Mouse (Mus musculus): ENCODE data around the gene Cblc. TPM values are rescaled to one million over a fixed set of nuclear protein-coding genes. Genes with fewer than 3 reads are reported as not detected.
A peak's percentile ranks its signal among the peaks of the same experiment; 100 is the strongest.

Gene Cblc
- total and polyA plus RNA-seq, 2 experiments from 2014 or later: 0.38 to 0.67 TPM

DNA sequence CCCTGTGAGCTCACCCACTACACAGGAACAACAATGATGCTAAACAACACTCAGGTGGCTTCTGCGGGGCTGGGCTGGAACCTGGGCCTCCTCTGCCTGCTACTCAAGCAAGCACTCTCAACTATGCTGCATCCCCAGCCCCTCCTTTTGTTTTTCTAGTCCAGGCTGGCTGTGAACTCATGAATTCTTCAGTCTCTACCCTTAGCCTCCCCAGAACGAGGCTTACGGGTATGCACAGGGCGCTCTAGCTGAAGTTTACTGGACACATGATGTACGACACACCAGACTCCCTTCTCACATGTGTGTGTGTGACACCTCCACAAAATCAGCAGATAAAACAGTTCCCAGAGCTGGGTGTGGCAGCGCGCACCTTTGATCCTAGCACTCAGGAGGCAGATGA is 22.3 kb upstream of the Cblc start:
- WGBS: 85% methylated on average over 7 of the region's 7 CpGs
- Histone ChIP-seq H3K27ac (ENCODE audit: low read depth, low read length) (no peak overlapping the region), H3K9me3 (ENCODE audit: low read length) (no peaks in the 10 kb centered on the region), H3K36me3 (ENCODE audit: insufficient read depth) (no peaks in the 10 kb centered on the region), H3K4me2 (ENCODE audit: low read depth) (no peak overlapping the region), H3K4me3 (ENCODE audit: low read depth, low read length) (no peak overlapping the region), H3K4me1 (ENCODE audit: insufficient read depth) (no peaks in the 10 kb centered on the region), H3K9ac (no peak overlapping the region), H3K27me3 (ENCODE audit: insufficient read depth, low read length) (peaks cover 29% of the 10 kb centered on the region)
- DNase-seq (no peak), ATAC-seq (no peak)
- TF ChIP-seq CTCF (IDR thresholded peaks at IDR 0.05; ENCODE audit: low read depth): no peak

DNA sequence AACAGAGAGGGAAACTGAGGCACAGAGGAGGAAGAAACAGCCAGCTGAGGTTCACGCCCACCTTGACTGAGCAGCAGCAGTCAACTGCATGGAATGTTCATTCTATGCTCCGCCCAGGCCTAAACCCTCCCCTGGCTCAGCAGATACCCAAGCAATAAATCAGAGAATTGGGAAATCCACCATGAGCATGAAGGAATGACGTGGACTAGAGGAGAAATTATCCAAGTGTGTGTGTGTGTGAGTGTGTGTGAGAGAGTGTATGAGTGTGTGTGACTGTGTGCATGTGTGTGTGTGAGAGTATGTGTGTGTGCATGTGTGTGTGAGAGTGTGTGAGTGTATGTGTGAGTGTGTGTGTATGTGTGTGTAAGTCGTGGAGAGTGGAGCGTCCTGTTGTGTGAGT is 21.8 kb upstream of the Cblc start:
- no peaks in the 10 kb centered on the region for H3K36me3 ChIP-seq (ENCODE audit: insufficient read depth)
- no peak for TF ChIP-seq CTCF (IDR thresholded peaks at IDR 0.05; ENCODE audit: low read depth)
- 85% methylated on average over 5 of the region's 5 CpGs for WGBS
- DNase-seq (no peak), ATAC-seq (no peak)
- H3K9ac ChIP-seq: no peak overlapping the region
- H3K4me3 ChIP-seq (ENCODE audit: low read depth, low read length): no peak overlapping the region
- H3K4me1 ChIP-seq (ENCODE audit: insufficient read depth): no peaks in the 10 kb centered on the region
- H3K9me3 ChIP-seq (ENCODE audit: low read length): no peaks in the 10 kb centered on the region
- H3K4me2 ChIP-seq (ENCODE audit: low read depth): no peak overlapping the region
- peaks cover 27% of the 10 kb centered on the region for H3K27me3 ChIP-seq (ENCODE audit: insufficient read depth, low read length)
- H3K27ac ChIP-seq (ENCODE audit: low read depth, low read length): no peak overlapping the region

GRCm38 (mm10) chr7:19817382-19818105 is 20.9 kb upstream of the Cblc start:
- TF ChIP-seq CTCF (IDR thresholded peaks at IDR 0.05; ENCODE audit: low read depth): no peak
- Histone ChIP-seq H3K9me3 (ENCODE audit: low read length) (no peaks in the 10 kb centered on the region), H3K27me3 (ENCODE audit: insufficient read depth, low read length) (peaks cover 19% of the 10 kb centered on the region), H3K9ac (0 out of 2 replicates have a peak overlapping the region, but pooled peaks have one; percentile 15), H3K4me3 (ENCODE audit: low read depth, low read length) (no peak overlapping the region), H3K4me1 (ENCODE audit: insufficient read depth) (no peaks in the 10 kb centered on the region), H3K4me2 (ENCODE audit: low read depth) (peak overlapping the region; percentile 73; the same call in 1 of the 2 replicates), H3K36me3 (ENCODE audit: insufficient read depth) (no peaks in the 10 kb centered on the region), H3K27ac (ENCODE audit: low read depth, low read length) (no peak overlapping the region)
- no peak for ATAC-seq
- WGBS: 11% methylated on average over 15 of the region's 15 CpGs
- DNase-seq: no peak

GRCm38 (mm10) chr7:19816224-19816771 is 19.7 kb upstream of the Cblc start:
- H3K9ac ChIP-seq: peak overlapping the region; percentile 44
- H3K4me1 ChIP-seq (ENCODE audit: insufficient read depth): no peaks in the 10 kb centered on the region
- H3K4me2 ChIP-seq (ENCODE audit: low read depth): peak overlapping the region; percentile 73
- ATAC-seq: peak; percentile 72
- no peak for TF ChIP-seq CTCF (IDR thresholded peaks at IDR 0.05; ENCODE audit: low read depth)
- H3K9me3 ChIP-seq (ENCODE audit: low read length): no peaks in the 10 kb centered on the region
- H3K4me3 ChIP-seq (ENCODE audit: low read depth, low read length): peak overlapping the region; percentile 46
- H3K27ac ChIP-seq (ENCODE audit: low read depth, low read length): no peak overlapping the region
- DNase-seq: no peak
- H3K27me3 ChIP-seq (ENCODE audit: insufficient read depth, low read length): peaks cover 18% of the 10 kb centered on the region
- under 1% methylated on average over 28 of the region's 28 CpGs for WGBS
- H3K36me3 ChIP-seq (ENCODE audit: insufficient read depth): no peaks in the 10 kb centered on the region

- H3K36me3 ChIP-seq (ENCODE audit: insufficient read depth): no peaks in the 10 kb centered on the region
- peak overlapping the region; percentile 46 for H3K4me3 ChIP-seq (ENCODE audit: low read depth, low read length)
- peak; percentile 58 for DNase-seq
These were observed 19.0 kb upstream of the Cblc start for GRCm38 (mm10) chr7:19815296-19816223.

DNA sequence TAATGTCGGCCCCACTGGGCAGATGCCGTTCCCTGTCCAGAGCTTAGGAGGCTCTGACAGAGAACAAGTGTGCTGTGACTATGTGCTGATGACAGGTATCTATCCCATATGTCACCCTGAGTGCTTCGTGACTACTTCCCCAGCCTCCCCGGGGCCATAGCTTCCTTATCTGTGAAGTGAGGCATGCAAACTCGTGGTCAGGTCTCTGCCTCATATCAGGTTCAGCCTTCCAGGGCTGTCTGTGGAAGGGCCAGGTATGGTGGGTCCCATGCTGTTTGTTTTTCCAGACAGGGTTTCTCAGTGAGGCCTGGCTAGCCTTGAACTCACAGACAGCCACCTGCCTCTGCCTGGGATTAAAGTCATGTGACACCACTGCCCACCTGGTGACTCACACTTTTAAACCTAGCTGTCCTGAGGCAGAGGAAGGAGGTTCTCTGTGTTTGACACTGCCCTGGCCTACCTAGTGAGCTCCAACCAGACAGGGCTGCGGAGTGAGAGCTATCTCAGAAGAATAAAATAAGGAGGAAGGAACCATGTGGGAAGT is 17.0 kb upstream of the Cblc start:
- Histone ChIP-seq H3K4me2 (ENCODE audit: low read depth) (no peak overlapping the region), H3K36me3 (ENCODE audit: insufficient read depth) (no peaks in the 10 kb centered on the region), H3K9ac (no peak overlapping the region), H3K27ac (ENCODE audit: low read depth, low read length) (no peak overlapping the region), H3K27me3 (ENCODE audit: insufficient read depth, low read length) (peaks cover 34% of the 10 kb centered on the region), H3K4me3 (ENCODE audit: low read depth, low read length) (no peak overlapping the region), H3K9me3 (ENCODE audit: low read length) (no peaks in the 10 kb centered on the region), H3K4me1 (ENCODE audit: insufficient read depth) (0 out of 2 replicates have a peak, but pooled peaks cover 2% of the 10 kb centered on the region)
- TF ChIP-seq CTCF (IDR thresholded peaks at IDR 0.05; ENCODE audit: low read depth): no peak
- no peak for ATAC-seq
- 88% methylated on average over 6 of the region's 6 CpGs for WGBS
- no peak for DNase-seq

More at GRCm38 (mm10) chr7:19815296-19816223, 19.0 kb upstream of the Cblc start:
- peaks cover 20% of the 10 kb centered on the region for H3K27me3 ChIP-seq (ENCODE audit: insufficient read depth, low read length)
- H3K9ac ChIP-seq: peak overlapping the region; percentile 44
- no peak for TF ChIP-seq CTCF (IDR thresholded peaks at IDR 0.05; ENCODE audit: low read depth)
- H3K4me1 ChIP-seq (ENCODE audit: insufficient read depth): 0 out of 2 replicates have a peak, but pooled peaks cover 2% of the 10 kb centered on the region
- H3K9me3 ChIP-seq (ENCODE audit: low read length): no peaks in the 10 kb centered on the region
- H3K27ac ChIP-seq (ENCODE audit: low read depth, low read length): no peak overlapping the region
- WGBS: 17% methylated on average over 17 of the region's 17 CpGs
- H3K4me2 ChIP-seq (ENCODE audit: low read depth): peak overlapping the region; percentile 73
- ATAC-seq: peak; percentile 64
